8 mouse cellular contexts compared by ENCODE assay signal in the genomic region with DNA sequence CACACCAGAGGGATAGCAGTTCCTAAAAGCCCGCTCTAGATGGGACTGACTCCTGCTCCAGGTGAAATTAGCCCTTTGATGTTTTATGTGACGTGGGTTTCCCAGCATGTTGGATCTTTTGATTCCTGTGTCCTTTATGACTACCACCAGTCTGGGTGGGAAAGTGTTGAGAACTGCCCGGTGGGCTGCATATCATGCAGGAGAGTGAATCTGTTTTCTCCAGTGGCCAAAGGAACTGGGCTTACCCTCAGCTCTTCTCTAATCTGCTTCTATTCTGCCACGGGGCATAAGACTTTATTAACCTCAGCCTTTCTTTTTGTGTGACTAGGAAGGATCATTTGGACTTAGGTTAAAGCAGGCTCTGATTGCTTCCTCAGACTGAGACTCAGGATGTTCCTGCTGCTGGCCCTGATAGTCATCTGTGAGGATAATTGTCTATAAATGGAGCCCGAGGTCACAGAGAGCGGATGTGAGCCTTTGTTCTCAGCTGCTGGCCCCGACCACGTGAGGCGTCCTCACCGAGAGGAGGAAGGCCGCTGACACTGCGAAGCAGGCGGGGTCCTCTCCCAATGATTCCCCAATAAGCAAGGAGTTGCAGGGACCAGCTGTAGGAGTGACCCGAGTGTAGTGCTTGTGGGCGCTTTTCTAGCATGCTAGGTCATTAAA. TPM values are rescaled to one million over a fixed set of nuclear protein-coding genes. Genes with fewer than 3 reads are reported as not detected.
A peak's percentile ranks its signal among the peaks of the same experiment; 100 is the strongest.
DNase-seq lines count a peak whose midpoint lies in the region; ATAC-seq and TF ChIP-seq lines count a peak whose summit lies in the region.

No protein-coding gene starts in this region.

- H3K27me3 ChIP-seq in spleen, adult 2 months (ENCODE audit: control insufficient read depth, insufficient read depth, low read length) = no peaks in the 10 kb centered on the region
- no peaks in the 10 kb centered on the region for H3K27me3 ChIP-seq in embryonic facial prominence, embryonic 14.5 days (replicated peaks; ENCODE audit: control insufficient read depth, insufficient read depth, low read length)
- no peaks in the 10 kb centered on the region for H3K27me3 ChIP-seq in heart, embryonic 15.5 days
- no peaks in the 10 kb centered on the region for H3K27me3 ChIP-seq in kidney, embryonic 16.5 days (ENCODE audit: insufficient read depth, low read length)

- H3K4me1 ChIP-seq in spleen, adult 2 months (ENCODE audit: control insufficient read depth, insufficient read depth, insufficient read length) = peaks cover 10% of the 10 kb centered on the region; the same call in 1 of the 2 replicates
- H3K4me1 ChIP-seq in embryonic facial prominence, embryonic 14.5 days (ENCODE audit: control insufficient read depth, insufficient read depth, low read length) = peaks cover 14% of the 10 kb centered on the region
- H3K4me1 ChIP-seq in heart, embryonic 15.5 days (replicated peaks) = peaks cover 31% of the 10 kb centered on the region
- peaks cover 31% of the 10 kb centered on the region for H3K4me1 ChIP-seq in kidney, embryonic 16.5 days (ENCODE audit: insufficient read depth, low read length)

- 14% methylated on average over 15 of the region's 15 CpGs for WGBS in spleen, adult 2 months
- WGBS in embryonic facial prominence, embryonic 14.5 days = 8% methylated on average over 15 of the region's 15 CpGs
- WGBS in heart, embryonic 15.5 days = 11% methylated on average over 15 of the region's 15 CpGs
- 8% methylated on average over 15 of the region's 15 CpGs for WGBS in kidney, embryonic 16.5 days

- peak overlapping the region; percentile 58 for H3K9ac ChIP-seq in embryonic facial prominence, embryonic 14.5 days (ENCODE audit: low read depth, low read length)
- peak overlapping the region; percentile 52 for H3K9ac ChIP-seq in heart, embryonic 15.5 days
- peak overlapping the region; percentile 66 for H3K9ac ChIP-seq in kidney, embryonic 16.5 days (replicated peaks; ENCODE audit: low read length)

- no peak for TF ChIP-seq CTCF in spleen, adult 2 months (IDR thresholded peaks at IDR 0.05; ENCODE audit: extremely low read depth, insufficient read depth, insufficient read length, insufficient replicate concordance)

- no peak for TF ChIP-seq POLR2A in spleen, adult 2 months (IDR thresholded peaks at IDR 0.05; ENCODE audit: low read depth, low read length)

- H3K4me2 ChIP-seq in embryonic facial prominence, embryonic 14.5 days (ENCODE audit: low read depth, low read length) = peak overlapping the region; percentile 63
- peak overlapping the region; percentile 89 for H3K4me2 ChIP-seq in heart, embryonic 15.5 days
- peak overlapping the region; percentile 79 for H3K4me2 ChIP-seq in kidney, embryonic 16.5 days (replicated peaks; ENCODE audit: low read depth, low read length)

- H3K4me3 ChIP-seq in spleen, adult 2 months (ENCODE audit: extremely low read depth, insufficient read depth, insufficient read length) = peak overlapping the region; percentile 52
- H3K4me3 ChIP-seq in embryonic facial prominence, embryonic 14.5 days (ENCODE audit: low read depth, low read length) = peak overlapping the region; percentile 83
- peak overlapping the region; percentile 51 for H3K4me3 ChIP-seq in heart, embryonic 15.5 days
- H3K4me3 ChIP-seq in kidney, embryonic 16.5 days (ENCODE audit: low read length) = peak overlapping the region; percentile 40

- ATAC-seq in embryonic facial prominence, embryonic 14.5 days (ENCODE audit: low read depth) = peak; percentile 44; the same call in 1 of the 2 replicates
- ATAC-seq in heart, embryonic 15.5 days (replicated peaks; ENCODE audit: insufficient number of reproducible peaks, insufficient read depth, low FRiP score, low read depth) = peak; percentile 24
- peak; percentile 57 for ATAC-seq in kidney, embryonic 16.5 days (ENCODE audit: low FRiP score, low TSS enrichment)

- H3K27ac ChIP-seq in spleen, adult 2 months (ENCODE audit: insufficient read depth, low read length) = peak overlapping the region; percentile 73
- peak overlapping the region; percentile 78 for H3K27ac ChIP-seq in embryonic facial prominence, embryonic 14.5 days (replicated peaks; ENCODE audit: low read depth, low read length)
- H3K27ac ChIP-seq in heart, embryonic 15.5 days = peak overlapping the region; percentile 94
- H3K27ac ChIP-seq in kidney, embryonic 16.5 days (ENCODE audit: low read length) = peak overlapping the region; percentile 94

- H3K36me3 ChIP-seq in spleen, adult 2 months (ENCODE audit: control insufficient read depth, insufficient read depth, low read length) = no peaks in the 10 kb centered on the region
- H3K36me3 ChIP-seq in embryonic facial prominence, embryonic 14.5 days (ENCODE audit: control insufficient read depth, insufficient read depth, low read length) = no peaks in the 10 kb centered on the region
- no peaks in the 10 kb centered on the region for H3K36me3 ChIP-seq in heart, embryonic 15.5 days
- no peaks in the 10 kb centered on the region for H3K36me3 ChIP-seq in kidney, embryonic 16.5 days (ENCODE audit: insufficient read depth, low read length)

- no peaks in the 10 kb centered on the region for H3K9me3 ChIP-seq in embryonic facial prominence, embryonic 14.5 days (ENCODE audit: control insufficient read depth, low read length)
- no peaks in the 10 kb centered on the region for H3K9me3 ChIP-seq in heart, embryonic 15.5 days (replicated peaks)
- H3K9me3 ChIP-seq in kidney, embryonic 16.5 days (ENCODE audit: low read length) = no peaks in the 10 kb centered on the region

- DNase-seq in spleen, adult 2 months (ENCODE audit: low read depth in 1 of 2, low spot score in 2 of 2) = peak in 1 of 2 experiments; percentile 40
- no peak for DNase-seq in spleen, adult 12 weeks (ENCODE audit: low spot score)
- DNase-seq in embryonic facial prominence, embryonic 14.5 days (ENCODE audit: low spot score) = peak; percentile 86
- DNase-seq in lung, postnatal 14 days = peak; percentile 72
- peak; percentile 82 for DNase-seq in retina, embryonic 14.5 days (ENCODE audit: low spot score)
- DNase-seq in c-Kit-positive CD71-positive TER-119-positive erythroid progenitor cells, embryonic 14.5 days (ENCODE audit: low spot score) = no peak

RNA-seq across cellular contexts. Expression of a gene that starts 0.8 kb away (rescaled TPM):
- 3.1 and 3.4 TPM in 2 replicates for polyA plus RNA-seq in spleen, adult 2 months (2012; rRNA removed)
- 14.0 and 16.9 TPM in 2 replicates for polyA plus RNA-seq in embryonic facial prominence, embryonic 14.5 days (2014; fragmentation: Nextera tagmentation; extraction: Ambion mirVana)
- polyA plus RNA-seq in heart, embryonic 15.5 days (2015; fragmentation: Nextera tagmentation; extraction: Ambion mirVana) = 24.4 and 29.9 TPM in 2 replicates
- 18.7 and 22.5 TPM in 2 replicates for polyA plus RNA-seq in kidney, embryonic 16.5 days (2015; fragmentation: Nextera tagmentation; extraction: Ambion mirVana)

Comparison
In these comparisons a context has a peak if more than half of its experiments do, and no peak if none do; other contexts are left out.
1. DNase-seq: peak in embryonic facial prominence, embryonic 14.5 days (single experiment), lung, postnatal 14 days (single experiment) and retina, embryonic 14.5 days (single experiment); none in spleen, adult 12 weeks (single experiment) and c-Kit-positive CD71-positive TER-119-positive erythroid progenitor cells, embryonic 14.5 days (single experiment).
2. Peak in every context shown above with its lines, with median percentiles within 50 percentile points of each other: H3K27ac ChIP-seq, H3K4me3 ChIP-seq, ATAC-seq, H3K4me2 ChIP-seq and H3K9ac ChIP-seq.